Mouse (Mus musculus) megakaryocyte progenitor cell, adult 5-6 weeks (primary cell): Measurements from ENCODE around the gene Aff3. TPM values are rescaled to one million over a fixed set of nuclear protein-coding genes. Genes with fewer than 3 reads are reported as not detected.

Experiments used
- ATAC-seq: replicated peaks from 2 replicates; pipeline ENCODE4 v1.8.0; 2016; ENCODE audit warnings: mild to moderate bottlenecking, moderate TSS enrichment, inconsistent platforms; ENCODE audit not compliant: poor library complexity
- total RNA-seq, 2 experiments: library from RNA; stranded (forward) in 1 of 2; stranded (reverse) in 1 of 2; fragments of 157-497, 149-512 nt in 1 of 2; fragments of 200-1000 nt in 1 of 2; gene quantifications; 2 replicates each; pipeline versions ENCODE4 v1.2.3 to v1.2.4; 2015 to 2017

Aff3 gene
- total RNA-seq, 2 experiments from 2014 or later: 11.8 to 26.9 TPM

GRCm38 (mm10) chr1:38128919-38129436 lies 535.8 kb downstream of the Aff3 start:
- 0 out of 2 replicates have a peak, but pooled peaks have one; percentile 4 for ATAC-seq

Other genes starting within 250 kb of the Aff3 start
- gene Lonrf2, start 171.8 kb upstream of the Aff3 start, total RNA-seq (2015): not detected in 2 replicates
- gene Lonrf2, start 171.8 kb upstream of the Aff3 start, total RNA-seq (2017): 0.10 and 0.21 TPM in 2 replicates
- gene Chst10, start 233.2 kb upstream of the Aff3 start, total RNA-seq (2015): 0.32 and 1.7 TPM in 2 replicates
- gene Chst10, start 233.2 kb upstream of the Aff3 start, total RNA-seq (2017): 0.25 and 0.57 TPM in 2 replicates